Mouse (Mus musculus) CH12.LX (cell line): ENCODE data around the gene Cracr2a.

Source experiments
- KAT2A ChIP-seq: IDR thresholded peaks from 2 replicates; pipeline ENCODE4 v1.6.1; 2012; ENCODE audit warnings: low read length, improper control_type of control experiment, inconsistent platforms; ENCODE audit not compliant: insufficient replicate concordance
- SIN3A ChIP-seq: IDR thresholded peaks from 2 replicates; pipeline ENCODE4 v1.6.1; 2012; ENCODE audit warnings: low read length, improper control_type of control experiment, inconsistent platforms

DNA sequence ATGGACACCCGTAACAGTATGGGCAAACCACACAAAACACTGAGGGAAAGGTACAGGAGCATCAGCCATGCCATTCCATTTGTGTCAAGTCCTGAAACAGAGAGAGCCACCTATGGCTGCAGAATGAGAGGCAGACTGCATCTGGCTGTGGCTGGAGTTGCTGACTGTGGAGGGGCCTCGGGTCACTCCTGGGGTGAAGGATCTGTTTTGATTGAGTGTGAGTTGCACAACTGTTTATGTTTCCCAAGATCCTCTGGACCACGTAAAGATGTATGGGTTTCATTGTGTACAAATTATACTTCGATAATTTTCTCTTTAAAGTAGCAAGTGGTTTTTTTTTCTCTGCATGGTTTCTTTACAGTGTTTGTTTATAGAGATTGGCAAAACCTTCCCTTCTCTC, 20.6 kb upstream of the Cracr2a start:
- TF ChIP-seq SIN3A: no peak
- TF ChIP-seq KAT2A: no peak
